ENCODE assay signal across 8 mouse cellular contexts in the genomic region with DNA sequence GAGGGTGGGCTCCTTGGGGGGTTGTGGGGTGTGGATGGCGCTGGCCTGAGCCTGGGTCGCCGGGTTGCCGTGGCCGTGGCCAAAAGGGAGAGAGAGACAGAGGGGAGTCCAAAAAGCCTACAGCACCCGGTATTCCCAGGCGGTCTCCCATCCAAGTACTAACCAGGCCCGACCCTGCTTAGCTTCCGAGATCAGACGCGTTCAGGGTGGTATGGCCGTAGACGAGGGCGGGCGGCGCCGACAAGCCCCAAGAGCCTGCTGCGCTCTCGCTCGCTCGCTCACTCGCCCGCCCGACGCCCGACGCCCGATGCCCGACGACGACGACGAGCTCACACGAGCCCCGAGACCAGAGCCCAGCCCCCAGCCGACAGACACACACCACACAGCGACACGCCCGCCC. TPM values are rescaled to one million over a fixed set of nuclear protein-coding genes. Genes with fewer than 3 reads are reported as not detected.
DNase-seq lines count a peak whose midpoint lies in the region; ATAC-seq and TF ChIP-seq lines count a peak whose summit lies in the region.
"Not testable (repeated sequence)": the region's sequence is repeated elsewhere in the genome, so short reads cannot be mapped to it uniquely, and the experiment has no call there.
"Had no signal": no experiment of that assay in that cellular context is flagged by ENCODE, and none has a peak within 500 bp of the region (broad histone marks: within the 10 kb centered on the region; RNA-seq: fewer than 3 reads in every experiment).

No protein-coding gene starts in this region.

- H3K4me2 ChIP-seq in intestine, embryonic 15.5 days (replicated peaks); limb, embryonic 14.5 days (replicated peaks; ENCODE audit: low read depth, low read length, severe bottlenecking); liver, embryonic 12.5 days; liver, embryonic 14.5 days (ENCODE audit: low read depth); liver, postnatal 0 days (ENCODE audit: low read depth, low read length): not testable (repeated sequence)

- TF ChIP-seq CTCF in liver, embryonic 14.5 days (IDR thresholded peaks at IDR 0.05; ENCODE audit: low read depth); liver, postnatal 0 days (IDR thresholded peaks at IDR 0.05; ENCODE audit: low read depth): not testable (repeated sequence)

- not testable (repeated sequence) for H3K9ac ChIP-seq in intestine, embryonic 15.5 days; limb, embryonic 14.5 days (ENCODE audit: low read depth, low read length, severe bottlenecking); liver, embryonic 12.5 days; liver, embryonic 14.5 days (replicated peaks); liver, postnatal 0 days (replicated peaks)

- H3K36me3 ChIP-seq in intestine, embryonic 15.5 days; limb, embryonic 14.5 days (ENCODE audit: control insufficient read depth, insufficient read depth, low read length); liver, embryonic 12.5 days; liver, embryonic 14.5 days (replicated peaks; ENCODE audit: control insufficient read depth, insufficient read depth, low read depth); liver, postnatal 0 days (replicated peaks; ENCODE audit: insufficient read depth, low read length): not testable (repeated sequence)

- not testable (repeated sequence) for H3K4me3 ChIP-seq in intestine, embryonic 15.5 days (replicated peaks); limb, embryonic 14.5 days (replicated peaks; ENCODE audit: low read length); liver, embryonic 12.5 days; liver, embryonic 14.5 days (ENCODE audit: insufficient read depth in 1 of 2, low read depth in 2 of 2, low read length in 2 of 2); liver, postnatal 0 days (ENCODE audit: low read depth, low read length)

- peak; percentile 70 for ATAC-seq in granulocyte monocyte progenitor cell, adult 5-6 weeks (replicated peaks; ENCODE audit: poor library complexity, severe bottlenecking)
- ATAC-seq in intestine, embryonic 15.5 days, result peak; percentile 74
- ATAC-seq in limb, embryonic 14.5 days (ENCODE audit: low FRiP score, low read depth), result peak; percentile 65; the same call in 1 of the 2 replicates
- 0 out of 2 replicates have a peak, but pooled peaks have one; percentile 57 for ATAC-seq in liver, embryonic 12.5 days
- ATAC-seq in liver, embryonic 14.5 days (ENCODE audit: insufficient read depth), result peak; percentile 47; the same call in 1 of the 2 replicates
- peak; percentile 52; the same call in 1 of the 2 replicates for ATAC-seq in liver, postnatal 0 days
- ATAC-seq in megakaryocyte progenitor cell, adult 5-6 weeks (replicated peaks; ENCODE audit: poor library complexity), result peak; percentile 72

- not testable (repeated sequence) for H3K9me3 ChIP-seq in intestine, embryonic 15.5 days; limb, embryonic 14.5 days (ENCODE audit: control insufficient read depth, low read length); liver, embryonic 12.5 days (replicated peaks); liver, embryonic 14.5 days (ENCODE audit: control insufficient read depth, low read length); liver, postnatal 0 days (ENCODE audit: low read length)

- H3K4me1 ChIP-seq in intestine, embryonic 15.5 days (replicated peaks); limb, embryonic 14.5 days (ENCODE audit: control insufficient read depth, insufficient read depth, low read length); liver, embryonic 12.5 days; liver, embryonic 14.5 days (replicated peaks; ENCODE audit: control insufficient read depth in 2 of 2, insufficient read depth in 2 of 2, low read length in 1 of 2); liver, postnatal 0 days (ENCODE audit: insufficient read depth): not testable (repeated sequence)

- no CpG with 5 or more reads among the region's 39 CpGs for WGBS in intestine, embryonic 15.5 days
- WGBS in limb, embryonic 14.5 days, result no CpG with 5 or more reads among the region's 39 CpGs
- WGBS in liver, embryonic 12.5 days (ENCODE audit: insufficient replicate concordance), result no CpG with 5 or more reads among the region's 39 CpGs
- WGBS in liver, embryonic 14.5 days (ENCODE audit: insufficient replicate concordance), result no CpG with 5 or more reads among the region's 39 CpGs
- no CpG with 5 or more reads among the region's 39 CpGs for WGBS in liver, postnatal 0 days (ENCODE audit: insufficient replicate concordance)

- H3K27me3 ChIP-seq in intestine, embryonic 15.5 days (replicated peaks), result peaks cover 12% of the 10 kb centered on the region
- H3K27me3 ChIP-seq in limb, embryonic 14.5 days (ENCODE audit: control insufficient read depth, insufficient read depth, low read length), result peaks cover 16% of the 10 kb centered on the region
- H3K27me3 ChIP-seq in liver, embryonic 12.5 days (replicated peaks), result peaks cover 46% of the 10 kb centered on the region
- not testable (repeated sequence) for H3K27me3 ChIP-seq in liver, embryonic 14.5 days (ENCODE audit: control insufficient read depth, insufficient read depth, low read length)
- peaks cover 20% of the 10 kb centered on the region for H3K27me3 ChIP-seq in liver, postnatal 0 days (ENCODE audit: insufficient read depth, low read length)

- not testable (repeated sequence) for H3K27ac ChIP-seq in intestine, embryonic 15.5 days; limb, embryonic 14.5 days (replicated peaks; ENCODE audit: low read depth, low read length); liver, embryonic 12.5 days; liver, embryonic 14.5 days; liver, postnatal 0 days (ENCODE audit: low read depth)

- TF ChIP-seq POLR2A in limb, embryonic 14.5 days (IDR thresholded peaks at IDR 0.05; ENCODE audit: borderline replicate concordance, extremely low read depth, insufficient read depth, insufficient read length), result not testable (repeated sequence)

- DNase-seq in limb, embryonic 14.5 days (ENCODE audit: low spot score); liver, embryonic 14.5 days (ENCODE audit: low read depth in 3 of 3, low spot score in 3 of 3); liver, postnatal 0 days: not testable (repeated sequence)

- TF ChIP-seq EP300 in liver, embryonic 14.5 days (IDR thresholded peaks at IDR 0.05; ENCODE audit: low read depth); liver, postnatal 0 days (IDR thresholded peaks at IDR 0.05; ENCODE audit: low read depth): not testable (repeated sequence)

RNA-seq across cellular contexts. Expression of a gene that starts 30.2 kb away (rescaled TPM):
- total RNA-seq in granulocyte monocyte progenitor cell, adult 5-6 weeks (2014; fragmentation: Nextera tagmentation), result 3.8 and 6.0 TPM in 2 replicates
- total RNA-seq in granulocyte monocyte progenitor cell, adult 5-6 weeks (2017), result 4.8 and 5.3 TPM in 2 replicates
- 6.4 and 7.6 TPM in 2 replicates for polyA plus RNA-seq in intestine, embryonic 15.5 days (2015; fragmentation: Nextera tagmentation; extraction: Ambion mirVana)
- 20.3 and 21.2 TPM in 2 replicates for polyA plus RNA-seq in limb, embryonic 14.5 days (2012; rRNA removed)
- polyA plus RNA-seq in limb, embryonic 14.5 days (2014; fragmentation: Nextera tagmentation; extraction: Ambion mirVana), result 11.0 and 12.9 TPM in 2 replicates
- polyA plus RNA-seq in liver, embryonic 12.5 days (2016; fragmentation: Nextera tagmentation; extraction: Ambion mirVana), result 1.6 and 1.9 TPM in 2 replicates
- 1.6 and 2.7 TPM in 2 replicates for polyA plus RNA-seq in liver, embryonic 14.5 days (2012; rRNA removed)
- 0.96 and 1.2 TPM in 2 replicates for polyA plus RNA-seq in liver, embryonic 14.5 days (2014; fragmentation: Nextera tagmentation; extraction: Ambion mirVana)
- 2.8 and 3.8 TPM in 2 replicates for polyA plus RNA-seq in liver, postnatal 0 days (2015; fragmentation: Nextera tagmentation; extraction: Ambion mirVana)
- 7.9 and 9.6 TPM in 2 replicates for total RNA-seq in megakaryocyte progenitor cell, adult 5-6 weeks (2015)
- 4.9 and 5.3 TPM in 2 replicates for total RNA-seq in megakaryocyte progenitor cell, adult 5-6 weeks (2017)
- total RNA-seq: MEL had no signal
